Mouse (Mus musculus): ENCODE data around the gene Gm10271.

Gene Gm10271

DNA sequence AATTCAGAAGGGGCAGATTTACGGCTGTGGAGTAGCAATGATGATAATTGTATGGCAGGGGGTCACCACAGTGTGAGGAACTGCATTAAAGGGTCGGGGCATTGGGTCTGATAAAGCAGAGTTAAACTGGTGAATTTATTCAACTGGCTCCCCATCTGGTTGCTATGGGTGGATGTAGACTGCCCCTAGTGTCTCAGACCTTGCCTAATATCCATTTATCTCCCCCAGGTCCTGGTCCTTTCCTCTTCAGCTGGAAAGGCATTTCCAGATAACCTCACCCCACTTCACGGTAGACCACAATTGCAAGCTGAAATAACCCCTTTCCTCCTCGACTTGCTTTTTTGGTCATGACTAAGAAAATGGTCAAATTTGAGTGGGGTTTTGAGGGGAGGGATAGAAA lies 5.0 kb upstream of the Gm10271 start:
- no peak for DNase-seq

DNA sequence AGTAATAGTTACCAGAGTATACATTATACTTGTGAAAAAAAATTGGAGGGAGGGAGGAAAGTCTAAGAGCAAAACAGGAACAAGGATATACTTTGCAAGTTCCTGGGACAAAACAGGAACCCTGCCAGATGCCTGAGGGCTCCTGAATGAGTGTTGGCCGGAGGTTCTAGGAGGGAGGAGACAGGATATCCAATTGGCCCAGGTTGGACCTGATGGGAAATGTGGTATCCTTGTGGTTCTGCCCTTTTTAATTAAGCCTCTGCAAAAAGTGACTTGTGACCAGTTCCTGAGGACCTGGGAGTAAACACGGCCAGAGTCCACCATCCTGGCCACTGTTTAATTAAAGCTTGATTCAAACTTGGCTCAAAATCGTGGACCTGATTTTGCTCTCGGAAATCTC lies 3.7 kb downstream of the Gm10271 start:
- no peak for DNase-seq

DNA sequence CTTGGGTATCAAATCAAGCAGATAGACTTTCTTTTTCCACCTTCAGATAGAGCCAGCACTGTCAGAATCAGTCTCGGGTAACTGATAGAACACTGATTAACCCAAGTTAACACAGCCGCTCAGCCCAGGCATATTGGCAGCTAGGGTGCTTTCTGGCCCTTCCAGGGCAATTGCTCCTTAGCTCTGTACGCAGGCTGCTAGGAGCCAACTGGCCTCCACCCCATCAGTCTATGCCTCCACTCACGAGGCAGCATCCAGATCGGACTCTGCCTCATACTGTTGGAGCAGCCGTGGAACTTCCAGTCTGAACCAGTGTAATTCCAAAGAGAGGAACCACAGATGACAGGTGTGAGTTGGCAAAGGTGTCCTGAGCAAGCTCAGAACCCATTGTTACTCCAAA lies 6.3 kb downstream of the Gm10271 start:
- no peak for DNase-seq

DNA sequence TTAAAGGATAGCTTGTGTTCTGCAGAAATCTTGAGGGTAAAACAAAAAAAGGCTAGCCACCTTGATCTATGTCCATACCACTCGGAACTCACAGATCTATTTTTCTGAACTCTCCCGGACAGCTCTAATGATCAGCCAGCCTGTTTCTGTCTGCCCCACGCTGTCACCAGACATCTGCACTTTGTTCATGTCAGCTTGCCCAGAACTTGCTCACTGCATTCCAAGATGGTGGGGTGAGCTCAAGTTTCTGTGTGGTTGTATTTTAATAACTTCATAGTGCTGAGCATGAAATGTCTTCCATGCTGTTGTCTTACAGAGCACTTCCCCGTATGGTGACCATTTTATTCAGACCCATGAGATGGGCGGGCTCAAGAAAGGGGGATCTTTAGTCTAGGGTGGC lies 7.1 kb downstream of the Gm10271 start:
- no peak for DNase-seq

DNA sequence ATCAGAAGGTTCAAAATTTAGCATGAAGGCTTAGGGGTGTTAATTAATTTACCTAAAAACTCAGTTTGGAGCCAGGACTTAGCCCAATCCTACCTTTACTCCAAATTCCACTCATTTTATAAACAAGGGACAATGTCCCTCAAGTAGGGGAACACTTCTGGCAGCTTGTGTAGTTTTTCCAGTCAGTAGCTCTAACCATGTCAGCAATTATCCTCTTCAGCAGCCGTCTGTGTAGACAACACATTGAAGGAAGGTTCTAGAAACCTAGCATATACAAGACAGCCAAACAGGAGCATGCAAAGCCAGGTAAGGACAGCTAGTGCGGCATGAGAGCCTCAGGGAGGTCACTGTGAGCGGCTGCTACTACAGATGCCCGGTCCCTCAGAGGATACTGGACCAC lies 7.8 kb downstream of the Gm10271 start:
- DNase-seq = no peak

DNA sequence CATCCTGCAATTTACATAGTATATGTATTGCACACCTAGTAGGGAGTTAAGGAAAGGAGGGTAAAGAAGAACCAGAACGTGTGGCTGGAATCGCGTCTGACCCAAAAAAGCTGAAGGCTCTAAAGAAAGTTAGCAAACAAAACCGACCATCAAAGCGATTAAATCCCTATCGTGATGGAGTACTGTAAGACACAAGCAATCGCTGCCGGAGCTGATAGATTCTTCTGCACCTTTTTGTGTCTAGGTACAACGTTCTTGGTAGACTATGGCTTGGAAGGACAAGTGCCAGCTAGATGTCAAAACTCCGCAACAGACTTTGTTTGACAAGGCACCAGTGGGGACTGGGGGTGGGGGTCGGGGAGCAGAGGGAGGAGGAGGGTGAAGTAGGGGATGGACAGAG lies 8.3 kb downstream of the Gm10271 start:
- no peak for DNase-seq

DNA sequence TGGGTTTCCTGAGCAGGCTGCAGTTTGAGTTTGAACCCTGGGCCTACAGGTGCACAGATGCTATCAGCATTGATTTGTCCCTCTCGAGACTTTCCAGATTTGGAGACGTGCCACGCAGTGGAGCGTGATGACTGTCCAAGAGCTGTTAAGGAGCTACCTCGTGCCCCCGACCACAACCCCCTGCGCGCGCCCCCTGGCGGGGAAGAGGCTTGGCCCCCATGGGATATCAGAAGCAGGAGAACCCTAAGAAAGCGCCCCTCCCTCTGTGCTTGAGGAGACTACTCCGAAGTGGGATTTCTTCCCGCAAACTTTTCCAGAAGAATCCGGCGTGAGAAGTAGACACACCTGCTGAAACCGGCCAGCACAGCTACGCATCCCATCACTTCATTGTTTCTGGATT lies 9.6 kb downstream of the Gm10271 start:
- no peak for DNase-seq

DNA sequence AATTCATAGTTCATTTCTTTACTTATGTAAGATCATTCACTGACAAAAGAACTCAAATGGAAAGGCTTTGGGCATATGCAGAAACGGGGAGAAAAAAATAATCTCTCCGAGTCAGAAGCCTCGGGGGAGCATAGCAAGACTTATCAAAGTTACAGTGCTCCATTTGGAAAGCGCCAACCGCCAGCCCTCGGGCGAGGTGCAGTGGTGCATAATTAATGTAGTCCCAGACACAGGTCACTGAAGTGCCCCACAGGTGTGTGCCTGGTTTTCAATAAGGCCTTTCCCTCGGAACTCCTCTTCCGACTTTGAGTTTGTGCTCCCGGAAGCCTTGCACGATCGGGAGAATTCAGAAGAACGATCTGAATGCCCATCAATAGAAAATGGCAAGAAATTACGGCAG lies 10.3 kb downstream of the Gm10271 start:
- no peak for DNase-seq

DNA sequence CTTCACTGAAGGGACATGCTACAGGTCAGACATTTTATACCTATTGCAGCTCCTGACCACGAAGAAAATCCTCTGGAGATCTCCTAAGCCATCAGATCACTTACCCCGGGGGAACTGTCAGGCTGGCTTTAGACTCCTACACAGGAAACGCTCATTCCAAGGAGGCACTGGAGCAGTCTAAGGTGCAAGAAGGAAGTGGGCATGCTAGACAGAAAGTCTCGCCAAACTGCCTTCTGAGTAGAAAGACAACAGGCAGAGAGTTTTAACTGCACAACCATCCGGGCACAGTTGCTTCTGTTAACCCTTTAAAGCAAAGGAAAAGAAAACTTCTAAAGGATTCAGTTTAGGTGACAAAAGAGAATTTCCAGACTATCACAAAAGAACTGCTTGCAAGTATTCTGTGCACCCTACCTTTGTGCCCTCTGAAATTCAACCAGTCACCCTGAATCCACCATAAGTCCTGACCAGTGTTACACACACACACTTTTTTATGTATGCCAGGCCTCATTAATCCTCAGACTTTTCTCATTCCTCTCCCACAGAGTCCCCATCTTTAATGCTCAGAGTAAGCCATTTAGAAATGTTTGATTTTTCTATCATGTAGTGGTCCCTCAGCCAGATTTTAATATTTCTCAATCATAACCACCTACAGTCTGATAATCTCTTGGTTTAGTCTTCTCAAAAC lies 14.4 kb downstream of the Gm10271 start:
- DNase-seq = no peak

DNA sequence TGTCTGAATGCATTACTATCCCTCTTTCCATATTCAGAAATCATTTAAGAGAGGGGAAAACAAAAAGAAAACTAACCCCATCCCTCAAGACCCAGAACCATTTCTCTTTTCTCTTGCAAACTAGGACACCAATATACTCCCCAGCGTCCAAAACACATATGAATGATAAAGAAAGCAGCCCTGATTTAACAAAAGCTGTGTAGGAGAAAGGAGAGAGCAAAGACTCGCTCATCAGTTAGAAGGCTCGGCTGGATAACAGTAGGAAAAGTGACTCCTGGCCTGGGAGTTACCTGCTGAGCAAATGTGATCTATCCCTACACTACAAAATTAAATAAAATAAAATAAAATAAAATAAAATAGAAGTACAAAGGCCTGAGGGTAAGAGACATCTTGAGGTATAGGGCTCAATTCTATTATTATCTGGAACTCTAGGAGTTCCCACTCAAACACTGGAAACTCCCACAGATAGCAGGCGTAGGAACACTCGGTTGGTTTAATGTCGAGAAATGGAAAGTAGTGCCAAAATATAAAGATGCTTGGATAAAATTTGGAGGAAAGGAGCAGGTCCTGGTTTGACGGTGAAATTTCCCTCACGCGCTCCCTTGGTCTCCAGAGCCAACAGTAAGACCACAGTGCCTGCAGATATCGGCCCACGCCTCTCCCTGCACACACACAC lies 15.8 kb downstream of the Gm10271 start:
- no peak for DNase-seq

DNA sequence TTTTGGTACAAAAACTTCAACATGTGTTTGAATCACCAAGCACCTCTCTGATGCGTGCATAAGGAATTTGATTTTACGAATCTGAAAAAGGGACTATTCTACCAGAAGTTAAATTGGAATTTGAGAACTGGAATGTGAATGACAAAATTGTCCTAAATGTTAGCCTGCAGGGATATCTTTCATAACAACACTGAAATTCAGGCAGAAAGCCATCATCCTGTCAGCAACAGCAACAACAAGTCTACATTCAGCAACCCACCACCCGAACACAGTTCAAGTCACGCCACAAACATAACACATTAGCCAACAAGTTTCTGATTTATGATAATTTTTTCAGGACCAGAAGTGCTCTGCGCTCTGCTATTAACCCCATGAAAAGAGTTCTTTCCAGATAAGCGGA lies 17.2 kb downstream of the Gm10271 start:
- no peak for DNase-seq

DNA sequence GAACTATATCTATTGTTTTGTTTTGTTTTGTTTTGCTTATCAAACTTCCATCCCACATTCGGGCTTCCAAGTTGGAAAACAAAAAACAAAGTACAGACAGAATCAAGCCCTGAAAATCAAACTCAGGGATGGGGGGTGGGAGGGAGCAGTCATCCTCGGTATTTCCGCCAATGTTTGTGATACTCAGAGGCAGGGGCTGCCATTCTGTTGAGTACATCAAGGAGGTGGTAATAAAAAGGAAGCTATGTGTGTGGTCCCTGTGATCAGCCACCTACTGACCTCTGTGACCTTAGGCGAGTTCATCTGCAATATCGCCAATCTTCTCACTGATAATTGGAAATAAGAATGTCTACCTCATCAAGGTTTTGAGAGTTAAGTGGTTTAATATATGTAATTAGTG lies 21.5 kb downstream of the Gm10271 start:
- no peak for DNase-seq

DNA sequence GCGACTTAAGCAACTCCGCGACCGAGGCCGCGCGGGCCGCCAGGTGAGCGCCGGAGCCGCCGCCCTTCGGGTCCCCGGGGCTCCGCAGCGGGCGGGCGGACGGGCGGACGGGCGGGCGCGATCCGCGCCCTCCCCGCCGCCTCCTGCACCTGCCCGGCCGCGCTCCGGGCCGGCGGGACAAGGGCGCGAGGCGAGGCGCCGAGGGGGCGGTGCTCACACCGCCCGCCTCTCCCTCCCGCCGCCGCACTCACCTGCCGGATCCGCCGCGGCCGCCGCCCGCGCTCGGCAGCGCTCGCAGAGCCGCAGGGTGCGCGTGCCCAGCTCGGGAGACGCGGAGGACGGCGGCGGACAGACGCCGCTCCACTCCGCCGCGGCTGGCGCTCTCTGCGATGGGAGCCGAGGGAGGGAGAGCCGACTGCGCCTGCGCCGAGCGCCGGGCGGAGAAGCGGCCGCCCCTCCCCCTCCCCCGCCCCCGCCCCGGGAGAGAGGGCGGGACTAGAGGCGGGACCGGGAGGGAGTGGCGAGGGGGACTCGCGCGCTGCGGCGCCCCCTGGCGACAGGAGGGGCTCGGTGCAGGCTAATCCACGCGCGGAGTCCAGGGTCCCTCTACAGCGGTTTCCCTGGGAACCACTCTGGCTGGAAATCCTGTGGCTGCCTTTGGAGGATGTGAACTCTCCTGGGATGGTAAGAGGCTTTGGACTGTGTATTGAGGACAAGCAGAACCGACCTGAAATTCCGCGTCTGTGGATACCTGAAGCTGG lies 22.2 kb downstream of the Gm10271 start, which contains the start of gene Rab3ip:
TSS of gene Rab3ip (minus strand) at position 761 of the 761 bp plus-strand sequence.
- DNase-seq = peak; percentile 98

DNA sequence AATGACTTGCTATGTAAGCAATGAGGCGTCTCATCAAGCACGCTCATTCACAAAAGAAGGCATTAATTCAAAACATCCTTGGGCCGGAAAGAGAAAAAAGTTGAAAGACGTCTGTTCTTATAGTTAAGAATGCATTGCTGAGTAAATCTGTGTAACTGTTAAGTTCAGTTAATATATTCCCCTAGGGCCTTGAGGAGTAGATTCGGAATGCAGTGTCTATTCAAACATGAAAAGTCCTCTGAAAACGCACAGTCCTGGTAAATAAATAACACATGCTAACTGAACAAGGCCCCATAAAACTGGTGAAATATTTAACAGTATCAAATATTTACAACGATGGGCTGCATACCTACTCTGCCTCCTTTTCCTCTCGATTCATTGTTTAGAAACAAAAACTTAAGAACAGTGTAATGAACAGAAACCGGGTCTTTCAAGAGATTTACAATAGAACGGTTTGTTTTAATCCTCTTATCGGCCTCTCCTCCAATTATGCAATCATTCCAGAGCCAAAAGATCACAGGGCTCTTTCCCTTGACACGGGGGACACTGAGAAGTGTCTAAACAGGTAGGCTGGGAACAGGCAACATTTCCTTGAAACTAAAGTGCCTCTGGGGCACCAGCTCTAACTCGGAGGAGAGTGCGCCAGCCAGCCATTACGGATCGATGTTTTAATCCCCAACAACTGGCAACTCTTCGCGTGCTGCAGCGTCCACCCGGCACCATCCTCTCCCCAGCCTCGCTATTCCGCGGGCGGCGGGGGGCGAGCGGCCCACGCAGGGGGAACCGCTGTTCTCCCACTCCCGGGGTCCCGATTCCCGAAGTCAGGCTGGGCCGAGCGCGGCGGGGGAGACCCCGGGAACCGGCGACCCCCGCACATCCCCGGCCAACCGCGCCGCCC lies 23.0 kb downstream of the Gm10271 start:
- peak; percentile 33 for DNase-seq

DNA sequence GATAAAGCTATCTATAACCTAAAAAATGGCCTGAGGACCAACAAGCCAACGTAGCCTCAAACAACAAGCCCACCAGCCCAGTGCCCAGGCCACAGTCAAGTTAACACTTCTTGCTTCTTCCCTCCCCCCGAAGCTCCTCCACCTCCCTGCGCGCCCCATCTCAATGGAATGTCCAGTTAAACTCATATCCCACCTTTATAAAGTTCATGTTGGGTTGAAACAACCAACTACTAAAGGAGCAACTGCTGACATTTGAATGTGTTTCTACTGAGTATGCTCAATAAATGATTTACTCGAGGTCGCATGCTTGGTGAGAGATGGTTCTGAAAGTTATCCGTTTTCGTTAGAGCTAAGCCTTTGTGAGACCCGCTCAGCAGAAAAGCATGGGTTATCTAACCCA lies 24.0 kb downstream of the Gm10271 start:
- no peak for DNase-seq

DNA sequence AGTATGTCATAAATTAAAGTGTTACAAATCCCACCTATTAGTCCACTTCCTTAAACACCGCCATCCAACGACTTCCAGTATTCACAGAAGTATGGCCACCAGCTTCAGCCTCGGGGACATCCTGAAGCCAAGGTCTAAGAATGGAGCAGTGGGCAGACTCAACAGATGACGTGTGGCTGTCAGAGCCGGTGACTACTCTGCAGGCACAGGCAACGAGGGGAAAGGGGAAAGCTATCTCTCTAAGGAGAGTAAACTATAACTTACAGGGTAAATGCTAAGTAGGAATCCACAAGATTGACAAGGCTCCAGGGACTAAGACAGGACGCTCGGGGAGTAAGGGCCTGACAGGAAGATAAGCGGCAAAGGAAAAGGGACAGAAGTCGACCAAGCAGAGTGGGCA lies 27.5 kb downstream of the Gm10271 start:
- no peak for DNase-seq

DNA sequence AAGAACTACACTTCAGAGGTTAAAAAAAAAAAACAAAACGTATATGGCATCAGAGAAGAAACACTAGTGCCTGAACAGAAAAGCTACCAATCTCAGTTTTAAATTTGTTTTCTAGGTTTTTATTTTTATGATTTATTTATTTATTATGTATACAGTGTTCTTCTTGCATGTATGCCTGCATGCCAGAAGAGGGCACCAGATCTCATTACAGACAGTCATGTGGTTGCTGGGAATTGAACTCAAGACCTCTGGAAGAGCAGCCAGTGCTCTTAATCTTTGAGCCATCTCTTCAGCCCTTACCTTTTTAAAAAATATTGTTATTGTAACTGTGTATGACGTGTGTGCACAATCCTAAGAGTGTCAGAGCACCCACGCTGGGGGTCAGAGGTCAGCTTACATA lies 28.3 kb downstream of the Gm10271 start:
- no peak for DNase-seq

DNA sequence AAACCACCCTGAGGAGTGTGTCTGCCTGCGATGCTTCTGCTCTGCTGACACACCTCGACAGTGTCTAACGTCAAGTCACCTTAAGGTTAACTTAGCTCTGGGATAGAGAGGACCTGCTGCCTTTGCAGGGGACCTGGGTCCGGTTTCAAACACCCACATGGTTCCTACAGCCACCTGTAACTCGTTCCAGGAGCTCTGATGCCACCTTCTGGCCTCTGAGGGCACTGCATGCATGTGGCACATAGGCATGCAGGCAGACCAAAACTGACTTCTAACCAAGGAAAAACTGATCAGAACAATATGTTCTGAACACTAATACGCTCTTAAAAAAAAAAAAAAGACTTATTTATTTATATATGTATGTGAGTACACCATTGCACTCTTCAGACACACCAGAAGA lies 29.4 kb downstream of the Gm10271 start:
- peak; percentile 17 for DNase-seq

DNA sequence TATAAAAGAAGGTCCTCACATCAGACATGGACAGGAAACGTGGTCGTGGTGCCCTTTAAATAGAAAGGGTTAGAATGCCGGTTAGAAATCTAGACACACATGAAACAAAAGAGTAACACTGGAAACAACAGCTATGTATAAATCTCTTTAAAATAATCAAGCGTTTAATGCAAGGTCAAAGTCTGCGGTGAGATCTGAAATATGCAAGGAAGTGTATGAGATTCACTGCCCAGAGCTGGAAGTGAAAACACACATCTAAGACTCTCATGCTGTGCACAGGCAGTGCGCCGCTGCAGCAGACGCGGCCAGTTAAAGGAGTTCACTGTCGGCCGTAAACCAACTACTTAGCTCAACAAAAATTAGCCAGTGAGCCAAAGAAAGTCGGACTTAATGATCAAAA lies 37.4 kb downstream of the Gm10271 start:
- no peak for DNase-seq

DNA sequence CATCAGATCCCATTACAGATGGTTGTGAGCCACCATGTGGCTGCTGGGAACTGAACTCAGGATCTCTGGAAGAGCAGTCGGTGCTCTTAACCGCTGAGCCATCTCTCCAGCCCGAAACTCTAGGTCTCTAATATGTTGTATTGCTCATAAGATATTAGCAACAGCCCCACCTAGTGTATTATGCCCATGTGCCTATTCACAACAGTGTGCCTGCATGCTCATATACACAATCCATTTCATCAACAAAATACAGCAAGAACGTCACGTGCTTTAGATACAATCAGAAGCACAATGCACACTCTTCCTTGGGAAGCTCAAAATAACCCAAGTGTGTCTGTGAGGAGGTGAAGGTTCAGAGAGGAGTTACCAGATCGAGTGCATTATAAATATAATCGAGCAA lies 38.6 kb downstream of the Gm10271 start:
- no peak for DNase-seq

DNA sequence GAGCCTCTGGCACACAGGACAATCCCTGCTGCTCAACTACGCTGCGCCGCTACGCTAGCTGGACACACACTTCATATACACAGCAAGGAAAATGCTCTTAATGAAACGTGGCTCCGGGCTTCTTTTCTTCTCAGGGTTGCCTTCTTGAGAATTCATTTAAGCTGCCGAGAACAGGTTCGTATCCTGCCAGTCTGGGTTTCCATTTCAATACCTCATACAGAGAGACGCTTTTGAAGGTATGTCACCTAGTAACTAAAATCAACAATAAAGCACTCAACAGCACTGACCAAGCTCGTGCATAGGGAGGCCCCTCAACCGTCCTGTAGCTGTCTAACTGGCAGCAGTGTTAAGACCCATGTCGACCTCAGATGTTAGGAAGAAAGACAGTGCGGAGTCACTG lies 40.0 kb downstream of the Gm10271 start:
- no peak for DNase-seq

DNA sequence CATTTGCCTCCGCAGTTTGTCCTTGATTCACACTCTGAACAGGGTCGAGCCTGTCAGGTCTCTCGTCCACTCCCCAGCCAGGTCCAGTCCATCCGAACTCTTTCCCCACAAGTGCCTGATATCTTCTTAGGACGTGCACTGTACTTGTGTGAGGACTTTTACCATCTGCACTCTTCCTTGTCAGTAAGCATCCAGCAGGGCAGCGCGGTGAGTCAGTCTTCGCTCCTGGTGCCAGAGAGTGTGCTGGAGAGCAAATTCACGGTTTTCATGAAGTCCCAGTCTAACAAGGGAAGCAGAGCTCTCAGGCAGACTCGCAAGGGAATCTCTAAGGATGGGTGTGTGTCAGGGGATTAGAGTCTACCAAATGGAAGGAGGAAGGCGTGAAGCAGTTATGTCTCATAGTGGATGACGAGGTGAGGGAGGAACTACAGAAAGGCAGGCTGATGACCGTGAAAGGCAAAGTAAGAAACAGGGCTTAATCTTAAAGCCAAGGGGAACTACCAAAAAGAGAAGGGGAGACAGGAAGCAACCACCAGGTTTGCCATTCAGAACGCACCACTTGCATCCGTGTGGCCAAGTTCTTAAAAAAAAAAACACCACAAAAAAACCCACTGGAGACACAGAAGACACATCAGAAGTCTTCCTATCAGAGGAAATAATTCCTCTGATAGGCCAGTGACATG lies 40.8 kb downstream of the Gm10271 start:
- no peak for DNase-seq

DNA sequence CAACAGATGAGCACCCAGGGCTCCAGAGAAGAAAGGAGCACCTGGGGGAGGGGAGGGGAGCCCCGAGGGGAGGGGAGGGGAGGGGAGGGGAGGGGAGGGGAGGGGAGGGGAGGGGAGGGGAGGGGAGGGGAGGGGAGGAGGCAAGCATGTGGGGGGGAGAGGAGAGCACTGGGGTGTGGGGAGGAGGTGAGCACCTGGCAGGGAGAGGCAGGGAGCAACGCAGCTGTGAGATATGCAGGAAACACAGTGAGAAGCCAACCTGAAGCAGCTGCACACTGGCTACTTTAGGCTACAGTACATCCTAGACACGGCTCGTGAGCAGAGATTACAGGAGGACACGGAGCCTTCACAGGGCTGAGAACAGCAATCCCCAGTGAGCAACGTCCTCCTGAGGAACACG lies 41.5 kb downstream of the Gm10271 start:
- DNase-seq = no peak
